Mouse (Mus musculus) spleen, postnatal 36 days (tissue): Measurements from ENCODE around the gene Tmem246.
"Not testable (repeated sequence)": the region's sequence is repeated elsewhere in the genome, so short reads cannot be mapped to it uniquely, and the experiment has no call there.

Experiments
- DNase-seq, 2 experiments: peaks; one replicate each; pipeline ENCODE4 v3.0.0; 2022; ENCODE audit warnings: low spot score in 2 of 2, mixed read lengths in 1 of 2

Tmem246 gene

GRCm38 (mm10) chr4:49597183-49598100 is at the start of gene Tmem246:
Gene Tmem246 (minus strand): TSS chr4:49597876.
- DNase-seq = peak; percentile 23 to 25

GRCm38 (mm10) chr4:49639913-49640312 is 42.2 kb upstream of the Tmem246 start:
- no peak for DNase-seq

GRCm38 (mm10) chr4:49637821-49638220 is 40.1 kb upstream of the Tmem246 start:
- no peak for DNase-seq

- DNase-seq = no peak
Observed at GRCm38 (mm10) chr4:49632139-49632481, 34.4 kb upstream of the Tmem246 start.

GRCm38 (mm10) chr4:49631319-49632138 is 33.9 kb upstream of the Tmem246 start, which contains the start of gene Rnf20:
Gene Rnf20 (plus strand): TSS chr4:49632006.
- peak; percentile 93 to 95 for DNase-seq

GRCm38 (mm10) chr4:49628941-49629340 is 31.3 kb upstream of the Tmem246 start:
- DNase-seq = no peak

- DNase-seq = peak; percentile 52 to 66
Observed at GRCm38 (mm10) chr4:49626973-49627372, 29.3 kb upstream of the Tmem246 start.

GRCm38 (mm10) chr4:49624969-49625368 is 27.3 kb upstream of the Tmem246 start:
- DNase-seq = not testable (repeated sequence)

- DNase-seq = no peak
Observed at GRCm38 (mm10) chr4:49623916-49624315, 26.2 kb upstream of the Tmem246 start.

- no peak for DNase-seq
Observed at GRCm38 (mm10) chr4:49622272-49622671, 24.6 kb upstream of the Tmem246 start.

GRCm38 (mm10) chr4:49619861-49620260 is 22.2 kb upstream of the Tmem246 start:
- DNase-seq = not testable (repeated sequence)

- no peak for DNase-seq
Observed at GRCm38 (mm10) chr4:49616924-49617323, 19.2 kb upstream of the Tmem246 start.

GRCm38 (mm10) chr4:49605459-49605858 is 7.8 kb upstream of the Tmem246 start:
- no peak for DNase-seq

GRCm38 (mm10) chr4:49604616-49605015 is 6.9 kb upstream of the Tmem246 start:
- DNase-seq = no peak

GRCm38 (mm10) chr4:49604016-49604546 is 6.4 kb upstream of the Tmem246 start:
- DNase-seq = no peak

GRCm38 (mm10) chr4:49603161-49603560 is 5.5 kb upstream of the Tmem246 start:
- no peak for DNase-seq

GRCm38 (mm10) chr4:49596846-49597182 is 862 bp downstream of the Tmem246 start:
- no peak for DNase-seq

GRCm38 (mm10) chr4:49590152-49590551 is 7.5 kb downstream of the Tmem246 start:
- DNase-seq = no peak

GRCm38 (mm10) chr4:49586811-49587210 is 10.9 kb downstream of the Tmem246 start:
- DNase-seq = no peak

- DNase-seq = no peak
Observed at GRCm38 (mm10) chr4:49585524-49586101, 12.1 kb downstream of the Tmem246 start.

- DNase-seq = no peak
Observed at GRCm38 (mm10) chr4:49583965-49584831, 13.5 kb downstream of the Tmem246 start.
